Mouse (Mus musculus) forebrain, embryonic 14.5 days (tissue): ENCODE measurements at regions not wholly inside any gene's neighbourhood (a gene's known extent, or its start where the extent isn't known, plus 50 kb on each side); places are given as distances from the start of the nearest gene placed in this dataset.
A peak's percentile ranks its signal among the peaks of the same experiment; 100 is the strongest.

ENCODE experiments used
- ATAC-seq: fragments of 200-750 bp; cut with Nextera tagmentation; 2 replicates; pipeline ENCODE4 v1.8.0; 2017; ENCODE audit warnings: mild to moderate bottlenecking, moderate library complexity
- DNase-seq: peaks from one replicate; pipeline ENCODE4 v3.0.0-alpha.2; 2015; ENCODE audit warnings: low spot score
- H3K27ac ChIP-seq: fragments of 300-500 bp; sonication (generic); 2 replicates; pipeline ENCODE4 v1.5.1; 2014; ENCODE audit warnings: low read depth, mild to moderate bottlenecking, control low read depth, low read length, moderate library complexity
- H3K27me3 ChIP-seq: fragments of 300-500 bp; sonication (generic); replicated peaks from 2 replicates; pipeline ENCODE4 v1.6.1; 2014; ENCODE audit warnings: low read length, control low read depth, mixed read lengths; ENCODE audit not compliant: control insufficient read depth, insufficient read depth
- H3K36me3 ChIP-seq: fragments of 300-500 bp; sonication (generic); 2 replicates; pipeline ENCODE4 v1.6.1; 2014; ENCODE audit warnings: low read length, control low read depth; ENCODE audit not compliant: control insufficient read depth, insufficient read depth
- H3K4me1 ChIP-seq: fragments of 300-500 bp; sonication (generic); 2 replicates; pipeline ENCODE4 v1.6.1; 2014; ENCODE audit warnings: antibody characterized with exemption, low read length, control low read depth; ENCODE audit not compliant: control insufficient read depth, insufficient read depth
- H3K4me2 ChIP-seq: fragments of 300-500 bp; sonication (generic); 2 replicates; pipeline ENCODE4 v1.6.1; 2014; ENCODE audit warnings: mild to moderate bottlenecking, control low read depth, low read length
- H3K4me3 ChIP-seq: fragments of 300-500 bp; sonication (generic); 2 replicates; pipeline ENCODE4 v1.5.1; 2014; ENCODE audit warnings: low read depth, low read length, control low read depth
- H3K9ac ChIP-seq: fragments of 300-500 bp; sonication (generic); 2 replicates; pipeline ENCODE4 v1.6.1; 2014; ENCODE audit warnings: mild to moderate bottlenecking, low read length, control low read depth, moderate library complexity
- H3K9me3 ChIP-seq: fragments of 300-500 bp; sonication (generic); replicated peaks from 2 replicates; pipeline ENCODE4 v1.6.1; 2016; ENCODE audit warnings: low read length, control low read depth, mixed read lengths; ENCODE audit not compliant: control insufficient read depth
- WGBS: fragments of 180-500 bp; shearing (Covaris S2); extraction: QIAGEN DNeasy Blood & Tissue Kit; methylation state at CpG from one replicate; pipeline ENCODE4 v1.1.7; 2014; 5-methylcytosine and 5-hydroxymethylcytosine counted together

DNA sequence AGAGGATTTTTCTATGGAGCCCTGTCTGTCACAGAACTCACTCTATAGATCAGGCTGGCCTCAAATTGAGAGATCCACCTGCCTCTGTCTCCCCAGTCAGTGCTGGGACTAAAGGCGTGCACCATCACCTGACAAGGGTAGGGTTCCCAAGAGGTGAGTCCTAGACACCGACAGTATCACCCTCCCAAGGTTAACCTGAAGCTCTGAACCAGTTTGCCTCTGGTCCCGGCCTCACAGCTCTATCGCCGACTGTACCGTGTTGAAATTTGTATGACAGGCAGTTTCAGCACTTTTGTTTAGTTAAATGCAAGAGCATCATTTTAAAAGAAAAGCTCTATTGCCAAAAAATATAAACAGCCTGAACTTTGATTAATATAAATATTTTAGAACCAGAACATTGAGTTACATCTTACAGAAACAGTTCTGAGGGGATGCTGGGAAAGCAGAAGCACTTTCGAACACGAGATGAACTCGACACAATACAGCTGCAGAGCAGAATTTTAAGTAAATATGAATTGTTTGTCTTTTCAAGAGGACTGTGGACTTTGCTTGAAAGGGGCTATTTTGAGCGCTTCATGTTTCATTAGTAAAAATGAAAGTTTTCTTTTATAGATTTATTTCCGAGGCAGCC lies 189.2 kb upstream of the Adgrl2 start:
- H3K4me2 ChIP-seq, result no peak overlapping the region
- no peak overlapping the region for H3K9ac ChIP-seq
- H3K27me3 ChIP-seq, result no peaks in the 10 kb centered on the region
- DNase-seq (no peak), ATAC-seq (no peak)
- no peak overlapping the region for H3K4me3 ChIP-seq
- 39% methylated on average over 11 of the region's 11 CpGs for WGBS
- no peaks in the 10 kb centered on the region for H3K9me3 ChIP-seq
- no peak overlapping the region for H3K27ac ChIP-seq
- H3K36me3 ChIP-seq, result no peaks in the 10 kb centered on the region
- peaks cover 12% of the 10 kb centered on the region; the same call in 1 of the 2 replicates for H3K4me1 ChIP-seq

DNA sequence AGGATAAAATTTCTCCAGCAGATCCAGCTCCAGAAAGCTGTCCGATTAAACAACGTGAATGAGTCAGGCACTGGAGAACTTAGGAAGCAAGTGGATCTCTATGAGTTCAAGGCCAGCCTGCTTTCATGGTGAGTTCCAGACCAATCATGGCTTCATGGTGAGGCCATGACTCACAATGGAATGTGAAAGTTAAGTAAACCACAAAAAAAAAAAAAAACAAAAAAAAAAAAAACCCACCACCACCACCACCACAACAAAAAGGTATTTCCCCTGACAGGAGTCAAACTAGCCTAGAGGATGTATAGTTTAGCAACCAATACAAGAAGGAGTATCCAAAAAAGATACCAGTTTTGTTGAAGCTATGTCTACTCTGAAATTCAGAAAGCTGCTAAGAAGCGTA lies 188.5 kb upstream of the Adgrl2 start:
- Histone ChIP-seq H3K27ac (no peak overlapping the region), H3K9me3 (no peaks in the 10 kb centered on the region), H3K9ac (no peak overlapping the region), H3K27me3 (no peaks in the 10 kb centered on the region), H3K4me3 (no peak overlapping the region), H3K36me3 (no peaks in the 10 kb centered on the region), H3K4me2 (no peak overlapping the region), H3K4me1 (peaks cover 7% of the 10 kb centered on the region; the same call in 1 of the 2 replicates)
- 93% methylated on average over 3 of the region's 3 CpGs for WGBS
- ATAC-seq, result no peak
- no peak for DNase-seq

DNA sequence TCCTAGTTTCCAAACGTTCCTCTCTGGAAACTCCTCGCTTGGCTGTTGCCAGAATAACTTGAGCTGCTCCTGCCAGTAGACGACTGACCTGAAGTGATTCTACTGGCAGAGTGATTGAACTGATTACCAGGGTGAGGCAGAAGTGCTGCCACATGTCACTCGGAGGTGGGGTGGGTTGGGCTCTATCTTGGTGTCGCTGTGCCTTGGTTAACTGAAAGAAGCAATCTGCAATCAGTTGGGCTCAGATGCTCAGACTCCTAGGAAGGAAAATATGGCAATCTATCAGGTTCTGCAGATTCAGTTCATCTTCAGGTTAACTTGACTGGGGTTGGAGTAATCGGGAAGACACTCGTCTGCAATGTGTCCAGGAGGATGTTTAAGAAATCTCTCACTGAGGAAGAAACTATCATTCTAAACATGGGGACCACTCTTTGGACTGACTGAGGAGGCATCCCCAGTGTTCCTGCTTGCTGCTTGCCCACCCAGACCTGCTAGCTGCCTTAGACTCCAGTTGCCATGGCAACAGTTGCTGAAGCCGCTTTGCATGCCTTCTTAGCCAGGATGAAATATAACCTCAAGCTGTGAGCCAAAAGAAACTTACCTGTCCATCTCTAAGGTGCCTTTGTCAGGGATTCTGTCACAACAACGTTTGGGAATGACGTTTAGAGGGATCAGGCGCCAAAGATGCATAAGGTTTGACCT lies 184.5 kb upstream of the Adgrl2 start:
- no peak overlapping the region for H3K27ac ChIP-seq
- no peaks in the 10 kb centered on the region for H3K27me3 ChIP-seq
- H3K4me3 ChIP-seq, result no peak overlapping the region
- H3K9ac ChIP-seq, result no peak overlapping the region
- H3K4me1 ChIP-seq, result 0 out of 2 replicates have a peak, but pooled peaks cover 2% of the 10 kb centered on the region
- WGBS, result 62% methylated on average over 11 of the region's 11 CpGs
- no peaks in the 10 kb centered on the region for H3K36me3 ChIP-seq
- H3K4me2 ChIP-seq, result no peak overlapping the region
- no peaks in the 10 kb centered on the region for H3K9me3 ChIP-seq
- no peak for ATAC-seq
- DNase-seq, result peak; percentile 77

DNA sequence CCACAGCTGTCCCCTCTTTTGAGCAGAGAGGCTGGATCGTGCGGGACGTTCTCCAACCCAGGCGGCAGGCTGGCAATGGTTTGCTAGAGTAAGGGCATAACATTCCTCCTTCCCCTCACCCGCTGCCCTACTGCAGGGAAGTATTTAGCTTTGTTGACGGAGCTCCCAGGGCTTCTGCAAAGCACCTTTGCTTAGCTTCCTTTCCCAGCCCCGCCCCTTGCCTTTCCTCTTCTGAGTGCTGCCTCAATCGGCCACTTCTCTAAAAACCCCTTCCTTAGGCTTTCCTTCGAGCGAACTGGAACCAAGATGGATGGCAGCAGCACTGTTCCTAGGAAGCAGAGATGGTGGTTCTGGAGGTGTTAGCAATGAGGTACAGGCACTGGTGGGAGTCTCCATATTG lies 183.2 kb upstream of the Adgrl2 start:
- Histone ChIP-seq H3K4me3 (no peak overlapping the region), H3K9me3 (no peaks in the 10 kb centered on the region), H3K4me2 (no peak overlapping the region), H3K36me3 (no peaks in the 10 kb centered on the region), H3K9ac (no peak overlapping the region), H3K4me1 (0 out of 2 replicates have a peak, but pooled peaks cover 2% of the 10 kb centered on the region), H3K27me3 (no peaks in the 10 kb centered on the region), H3K27ac (no peak overlapping the region)
- ATAC-seq (no peak), DNase-seq (no peak)
- 55% methylated on average over 10 of the region's 10 CpGs for WGBS

DNA sequence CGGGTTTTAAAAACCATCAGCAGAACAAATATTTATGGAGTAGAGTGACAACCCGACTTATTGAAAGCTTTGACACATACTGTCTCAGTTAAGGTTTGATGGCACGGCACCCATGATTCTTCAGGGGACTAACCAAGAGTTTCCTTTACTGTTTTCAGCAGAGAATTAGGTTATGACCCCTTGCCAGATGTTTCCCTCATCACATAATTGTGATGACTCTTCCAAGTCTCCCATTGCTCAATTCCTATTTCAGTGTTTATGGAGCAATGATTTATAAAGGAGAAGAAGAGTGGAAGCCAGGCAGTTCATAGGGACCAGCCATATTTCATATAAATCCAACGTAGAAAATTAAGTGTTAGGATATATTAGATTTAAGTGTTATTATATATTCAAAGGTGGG lies 181.4 kb upstream of the Adgrl2 start:
- Histone ChIP-seq H3K4me3 (no peak overlapping the region), H3K36me3 (no peaks in the 10 kb centered on the region), H3K4me2 (no peak overlapping the region), H3K27ac (no peak overlapping the region), H3K9ac (no peak overlapping the region), H3K4me1 (0 out of 2 replicates have a peak, but pooled peaks cover 2% of the 10 kb centered on the region), H3K27me3 (no peaks in the 10 kb centered on the region), H3K9me3 (no peaks in the 10 kb centered on the region)
- 92% methylated on average over 4 of the region's 4 CpGs for WGBS
- no peak for DNase-seq
- no peak for ATAC-seq

DNA sequence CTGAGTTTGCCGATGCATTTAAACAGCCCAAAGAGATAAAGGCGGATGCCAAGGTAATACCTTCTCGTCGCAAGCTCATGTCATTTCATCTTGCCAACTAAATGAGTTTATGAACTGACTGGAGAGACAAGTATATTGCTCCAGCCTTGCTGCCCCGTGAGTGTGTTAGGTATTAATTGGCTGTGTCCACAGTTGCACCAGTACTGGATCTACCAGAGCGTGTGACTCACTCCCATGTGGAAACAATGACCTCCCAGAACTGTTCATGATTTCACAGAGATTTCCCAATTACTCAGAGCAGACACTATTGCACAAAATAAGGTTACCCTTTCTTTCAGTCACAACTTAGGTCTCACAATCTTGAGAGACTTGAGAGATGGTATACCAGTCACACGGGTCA lies 179.8 kb upstream of the Adgrl2 start:
- ATAC-seq, result no peak
- H3K4me2 ChIP-seq, result no peak overlapping the region
- WGBS, result 76% methylated on average over 7 of the region's 7 CpGs

DNA sequence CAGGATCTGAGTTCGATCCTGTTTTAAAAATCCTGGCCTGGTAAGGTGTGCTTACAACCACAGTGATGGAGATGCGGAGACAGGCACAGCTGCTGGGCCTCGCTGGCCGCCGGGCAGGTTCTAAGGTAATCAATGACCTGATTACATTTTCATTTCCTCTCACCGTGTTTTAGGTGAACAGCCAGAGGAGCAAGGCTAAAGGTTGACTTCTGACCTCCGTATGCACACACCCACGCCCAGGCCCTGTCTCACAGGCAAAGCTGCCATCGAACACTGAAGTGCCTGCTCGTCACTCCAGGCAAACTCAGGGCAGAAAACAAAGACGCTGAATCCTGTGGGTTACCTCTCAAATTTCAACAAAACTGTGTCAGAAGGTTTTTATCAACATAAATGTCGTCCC lies 179.1 kb upstream of the Adgrl2 start:
- Histone ChIP-seq H3K4me1 (no peaks in the 10 kb centered on the region), H3K4me3 (no peak overlapping the region), H3K27me3 (no peaks in the 10 kb centered on the region), H3K9ac (no peak overlapping the region), H3K27ac (no peak overlapping the region), H3K9me3 (no peaks in the 10 kb centered on the region), H3K36me3 (no peaks in the 10 kb centered on the region), H3K4me2 (no peak overlapping the region)
- WGBS, result 70% methylated on average over 12 of the region's 12 CpGs
- DNase-seq (no peak), ATAC-seq (no peak)

More for the DNA sequence above, 179.8 kb upstream of the Adgrl2 start:
- Histone ChIP-seq H3K36me3 (no peaks in the 10 kb centered on the region), H3K4me1 (0 out of 2 replicates have a peak, but pooled peaks cover 2% of the 10 kb centered on the region), H3K9ac (no peak overlapping the region), H3K27me3 (no peaks in the 10 kb centered on the region), H3K27ac (no peak overlapping the region), H3K9me3 (no peaks in the 10 kb centered on the region), H3K4me3 (no peak overlapping the region)
- no peak for DNase-seq

DNA sequence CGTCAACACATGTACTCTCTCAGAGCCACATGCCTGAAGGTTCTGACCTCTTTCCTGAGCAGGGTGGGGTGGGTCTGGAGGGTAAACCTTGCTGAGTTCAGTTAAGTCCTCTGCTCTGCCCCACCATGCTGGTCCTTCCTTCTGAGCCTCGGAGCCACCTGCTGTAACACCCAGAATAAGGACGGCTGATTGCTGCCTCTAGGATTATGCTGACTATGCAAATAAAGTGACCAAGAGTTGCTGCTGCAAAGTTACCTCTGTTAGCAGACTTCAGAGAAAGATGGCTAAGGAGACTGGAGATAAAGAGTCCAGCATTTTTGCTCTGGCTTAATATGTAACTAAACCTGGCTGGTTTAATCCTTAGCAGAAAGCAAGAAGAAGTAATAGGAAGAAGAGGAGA lies 177.6 kb upstream of the Adgrl2 start:
- Histone ChIP-seq H3K36me3 (no peaks in the 10 kb centered on the region), H3K27ac (no peak overlapping the region), H3K4me3 (no peak overlapping the region), H3K4me1 (no peaks in the 10 kb centered on the region), H3K9ac (no peak overlapping the region), H3K4me2 (no peak overlapping the region), H3K27me3 (no peaks in the 10 kb centered on the region), H3K9me3 (no peaks in the 10 kb centered on the region)
- 53% methylated on average over 3 of the region's 3 CpGs for WGBS
- ATAC-seq, result no peak
- DNase-seq, result no peak

DNA sequence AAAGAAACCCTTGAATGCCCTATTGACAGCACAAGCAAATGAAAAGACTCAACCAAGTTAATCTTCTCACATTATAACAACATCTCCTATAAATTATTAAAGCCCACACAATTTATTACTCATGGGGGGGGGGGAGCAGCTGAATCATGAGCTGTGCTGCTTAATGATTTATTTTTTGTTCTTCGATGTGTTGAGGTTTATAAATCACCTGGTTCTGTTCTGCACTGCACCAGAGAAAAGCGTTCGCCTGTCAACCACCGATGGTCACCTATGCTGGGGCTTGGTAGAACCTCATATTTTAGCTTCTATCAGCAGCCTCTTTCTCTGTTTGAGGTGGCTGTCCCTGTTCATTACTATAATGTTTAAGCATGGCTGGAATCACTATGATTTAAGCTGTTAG lies 174.4 kb upstream of the Adgrl2 start:
- H3K27me3 ChIP-seq, result no peaks in the 10 kb centered on the region
- no peak overlapping the region for H3K9ac ChIP-seq

More for the DNA sequence above, 174.4 kb upstream of the Adgrl2 start:
- no peaks in the 10 kb centered on the region for H3K36me3 ChIP-seq
- DNase-seq, result no peak
- no peak overlapping the region for H3K4me2 ChIP-seq
- H3K27ac ChIP-seq, result no peak overlapping the region
- no peak for ATAC-seq
- no peaks in the 10 kb centered on the region for H3K4me1 ChIP-seq
- no peak overlapping the region for H3K4me3 ChIP-seq
- no peaks in the 10 kb centered on the region for H3K9me3 ChIP-seq
- 89% methylated on average over 4 of the region's 4 CpGs for whole genome bisulfite sequencing
